Mouse (Mus musculus) midbrain, embryonic 10.5 days (tissue): ENCODE measurements around the gene Gm20509. TPM values are rescaled to one million over a fixed set of nuclear protein-coding genes. Genes with fewer than 3 reads are reported as not detected.
"Not testable (repeated sequence)": the region's sequence is repeated elsewhere in the genome, so short reads cannot be mapped to it uniquely, and the experiment has no call there.

Experiments
- DNase-seq: peaks from one replicate; pipeline ENCODE4 v3.0.0-alpha.2; 2017; ENCODE audit warnings: low spot score
- H3K27ac ChIP-seq: fragments of 300-500 bp; sonication (generic); replicated peaks from 2 replicates; pipeline ENCODE4 v1.5.1; 2016; ENCODE audit warnings: mild to moderate bottlenecking
- H3K27me3 ChIP-seq: fragments of 300-500 bp; sonication (generic); 2 replicates; pipeline ENCODE4 v1.6.1; 2016; ENCODE audit warnings: low read depth, mild to moderate bottlenecking; ENCODE audit not compliant: poor library complexity, severe bottlenecking
- H3K36me3 ChIP-seq: fragments of 300-500 bp; sonication (generic); 2 replicates; pipeline ENCODE4 v1.6.1; 2016; ENCODE audit warnings: mild to moderate bottlenecking, moderate library complexity
- H3K4me1 ChIP-seq: fragments of 300-500 bp; sonication (generic); 2 replicates; pipeline ENCODE4 v1.6.1; 2016
- H3K4me3 ChIP-seq: fragments of 300-500 bp; sonication (generic); 2 replicates; pipeline ENCODE4 v1.5.1; 2016; ENCODE audit warnings: mild to moderate bottlenecking, moderate library complexity
- H3K9me3 ChIP-seq: fragments of 300-500 bp; sonication (generic); replicated peaks from 2 replicates; pipeline ENCODE4 v1.6.1; 2016; ENCODE audit warnings: mild to moderate bottlenecking
- WGBS: fragments of 180-500 bp; shearing (Covaris S2); methylation state at CpG from one replicate; pipeline ENCODE4 v1.1.7; 2016; 5-methylcytosine and 5-hydroxymethylcytosine counted together
- polyA plus RNA-seq: library from polyadenylated mRNA; unstranded; fragments of >200 nt; fragmentation: Nextera tagmentation; extraction: Ambion mirVana; gene quantifications from 2 replicates; pipeline ENCODE4 v1.2.1, GENCODE M21; 2016

The Gm20509 gene
- polyA plus RNA-seq, 1 experiment from 2014 or later: not detected

DNA sequence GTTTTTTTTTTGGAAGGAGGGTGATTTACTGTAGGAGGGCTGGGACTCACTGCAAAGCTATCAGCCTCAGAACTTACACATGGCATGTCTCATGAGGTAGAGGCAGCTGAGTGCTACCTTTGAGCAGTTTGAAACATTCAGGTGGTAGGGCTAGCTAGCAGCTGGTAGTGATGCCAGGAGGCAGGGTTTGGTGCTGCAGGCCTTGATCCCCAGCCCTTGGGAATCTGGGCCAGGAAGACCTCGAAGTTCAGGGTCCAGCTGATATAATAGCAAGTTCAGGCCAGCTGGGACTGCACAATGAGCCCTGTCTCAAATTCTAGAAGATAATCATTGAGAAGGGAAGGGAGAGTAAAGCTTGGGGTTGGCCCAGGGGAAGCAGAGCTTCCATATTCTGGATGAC lies 2.9 kb downstream of the Gm20509 start:
- WGBS: 74% methylated on average over 1 of the region's 1 CpGs
- H3K27me3 ChIP-seq: peaks cover 54% of the 10 kb centered on the region

DNA sequence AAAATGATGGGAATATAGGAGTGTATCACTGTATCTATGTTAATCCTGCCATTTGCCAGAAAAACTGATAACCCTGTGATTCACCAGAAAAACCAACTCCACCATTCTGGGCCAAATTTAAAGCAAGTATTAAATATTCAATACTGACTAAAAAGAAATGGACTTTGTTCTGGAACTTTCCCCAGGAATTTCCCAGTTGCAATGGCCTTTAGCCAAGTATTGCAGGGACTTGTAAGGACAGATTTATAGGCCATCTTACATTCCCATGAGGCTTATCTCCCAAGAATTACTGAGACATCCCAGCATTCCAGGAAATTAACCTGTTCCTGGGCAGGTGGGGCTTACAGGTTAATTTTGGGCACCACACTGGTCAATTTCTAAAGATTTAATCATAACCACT lies 3.5 kb downstream of the Gm20509 start:
- peaks cover 54% of the 10 kb centered on the region for H3K27me3 ChIP-seq
- no peak overlapping the region for H3K4me3 ChIP-seq
- DNase-seq: no peak
- peaks cover 10% of the 10 kb centered on the region for H3K4me1 ChIP-seq
- H3K9me3 ChIP-seq: no peaks in the 10 kb centered on the region
- no peak overlapping the region for H3K27ac ChIP-seq
- H3K36me3 ChIP-seq: no peaks in the 10 kb centered on the region

More for the DNA sequence above, 2.9 kb downstream of the Gm20509 start:
- peaks cover 10% of the 10 kb centered on the region for H3K4me1 ChIP-seq
- H3K9me3 ChIP-seq: no peaks in the 10 kb centered on the region
- H3K27ac ChIP-seq: no peak overlapping the region
- no peak for DNase-seq
- H3K36me3 ChIP-seq: no peaks in the 10 kb centered on the region
- no peak overlapping the region for H3K4me3 ChIP-seq

DNA sequence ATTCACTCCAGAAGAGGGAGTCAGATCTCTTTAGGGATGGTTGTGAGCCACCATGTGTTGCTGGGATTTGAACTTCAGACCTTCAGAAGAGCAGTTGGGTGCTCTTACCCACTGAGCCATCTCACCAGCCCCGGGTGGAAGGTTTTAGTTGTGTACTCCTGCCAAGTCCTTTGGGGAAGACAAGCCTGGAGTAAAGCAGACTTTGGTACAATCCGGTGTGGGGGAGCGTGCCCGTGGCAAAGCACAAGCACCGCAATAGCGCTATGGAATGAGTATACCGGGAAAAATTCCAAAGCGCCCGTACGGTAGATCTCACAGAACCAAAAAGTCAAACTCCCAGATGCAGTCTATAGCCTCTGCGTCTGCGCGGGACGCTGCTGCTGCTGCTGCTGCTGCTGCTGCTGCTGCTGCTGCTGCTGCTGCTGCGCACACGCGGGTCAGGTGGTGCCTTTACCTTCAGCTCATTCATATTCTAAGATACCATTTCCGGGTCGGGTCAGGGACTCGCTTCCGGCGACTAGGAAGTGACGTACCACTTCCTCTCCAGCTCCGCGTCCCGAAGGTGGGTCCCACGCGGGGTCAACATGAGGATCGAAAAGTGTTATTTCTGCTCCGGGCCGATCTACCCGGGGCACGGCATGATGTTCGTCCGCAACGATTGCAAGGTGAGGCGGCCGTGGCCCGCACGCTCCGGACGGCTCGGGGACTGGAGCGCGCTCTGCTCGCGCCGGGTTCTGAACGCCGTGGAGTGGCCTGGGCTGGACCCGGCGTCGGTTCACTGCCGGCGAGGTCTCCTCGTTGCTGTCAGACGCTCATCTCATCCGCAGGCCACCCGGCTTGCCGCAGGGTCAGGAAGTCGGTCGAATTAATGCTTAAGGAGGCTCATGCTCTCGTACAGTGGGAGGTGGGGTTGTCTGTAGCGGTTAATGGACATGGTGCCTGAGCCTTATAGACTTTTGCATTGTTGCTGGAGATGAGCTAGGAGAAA lies 10.9 kb downstream of the Gm20509 start, which contains the start of gene Rsl24d1:
Rsl24d1 (plus strand) TSS at position 508 of the 988 bp plus-strand sequence.
- Histone ChIP-seq H3K36me3 (peaks cover 32% of the 10 kb centered on the region), H3K4me3 (peak within 1 kb of the TSS; percentile 87), H3K27me3 (no peaks in the 10 kb centered on the region), H3K27ac (peak within 1 kb of the TSS; percentile 86), H3K4me1 (peaks cover 16% of the 10 kb centered on the region), H3K9me3 (no peaks in the 10 kb centered on the region)
- WGBS: under 1% methylated on average over 64 of the region's 64 CpGs
- DNase-seq: peak; percentile 87

DNA sequence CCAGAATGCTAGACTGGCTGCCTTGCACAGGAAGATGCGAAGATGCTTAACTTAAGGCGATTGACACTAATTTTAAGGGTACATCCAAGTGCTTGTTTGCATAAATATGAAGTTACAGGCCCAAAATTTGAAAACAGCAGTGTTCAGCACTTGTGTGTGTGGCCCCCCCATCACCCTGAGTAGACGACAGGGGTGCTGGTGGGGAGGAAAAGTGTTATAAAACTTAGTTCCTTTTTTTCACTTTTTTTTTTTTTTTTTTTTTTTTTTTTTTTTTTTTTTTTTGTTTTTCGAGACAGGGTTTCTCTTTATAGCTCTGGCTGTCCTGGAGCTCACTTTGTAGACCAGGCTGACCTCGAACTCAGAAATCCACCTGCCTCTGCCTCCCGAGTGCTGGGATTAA lies 14.4 kb downstream of the Gm20509 start:
- 89% methylated on average over 5 of the region's 6 CpGs for WGBS
- not testable (repeated sequence) for DNase-seq, H3K27ac ChIP-seq, H3K9me3 ChIP-seq, H3K4me3 ChIP-seq, H3K27me3 ChIP-seq
- H3K4me1 ChIP-seq: peaks cover 16% of the 10 kb centered on the region
- peaks cover 67% of the 10 kb centered on the region for H3K36me3 ChIP-seq

DNA sequence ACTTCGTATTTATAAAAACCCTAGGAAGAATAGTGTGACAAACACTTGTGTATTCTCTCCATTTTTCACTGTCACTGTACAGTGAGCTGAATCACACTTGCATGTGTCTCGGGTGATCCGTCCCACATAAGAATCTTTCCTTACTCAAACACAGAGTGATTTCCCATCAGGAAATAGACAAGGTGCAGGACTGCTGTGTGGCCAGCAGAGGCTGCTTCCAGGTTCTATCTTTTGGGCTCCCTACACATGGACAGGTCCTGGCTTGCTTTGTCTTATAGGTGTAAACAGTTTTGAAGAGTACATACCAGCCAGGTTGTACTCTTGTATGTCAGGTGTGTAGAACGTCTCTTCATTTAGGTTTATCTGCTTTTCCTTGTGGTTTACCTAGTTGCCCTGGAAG lies 15.7 kb downstream of the Gm20509 start:
- Histone ChIP-seq H3K9me3 (no peaks in the 10 kb centered on the region), H3K36me3 (peaks cover 80% of the 10 kb centered on the region), H3K4me3 (no peak overlapping the region), H3K4me1 (peaks cover 9% of the 10 kb centered on the region), H3K27me3 (no peaks in the 10 kb centered on the region), H3K27ac (no peak overlapping the region)
- DNase-seq: no peak
- 93% methylated on average over 4 of the region's 4 CpGs for WGBS

DNA sequence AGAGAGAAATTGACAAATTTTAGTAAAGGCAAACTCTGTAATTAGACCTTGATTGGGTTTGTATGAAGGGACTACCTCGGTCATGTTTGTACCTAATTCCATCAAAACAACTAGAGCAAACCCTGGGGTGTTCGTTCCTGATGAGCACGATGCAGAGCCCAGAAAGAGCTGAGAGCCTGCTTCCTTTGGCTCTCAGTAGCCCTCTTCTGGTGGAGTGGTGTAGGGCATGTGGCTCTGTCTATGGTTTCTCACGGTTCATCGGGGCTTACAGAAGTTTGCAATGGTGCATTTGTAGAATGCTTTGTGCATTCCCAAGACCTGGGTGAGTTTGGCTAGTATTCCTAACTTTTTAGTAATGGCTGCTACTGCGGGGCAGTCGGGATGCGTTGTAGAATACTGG lies 19.5 kb downstream of the Gm20509 start:
- H3K36me3 ChIP-seq: peaks cover 98% of the 10 kb centered on the region
- no peak for DNase-seq
- 81% methylated on average over 8 of the region's 8 CpGs for WGBS
- no peaks in the 10 kb centered on the region for H3K9me3 ChIP-seq
- no peak overlapping the region for H3K27ac ChIP-seq
- H3K27me3 ChIP-seq: no peaks in the 10 kb centered on the region
- H3K4me1 ChIP-seq: no peaks in the 10 kb centered on the region
- no peak overlapping the region for H3K4me3 ChIP-seq

DNA sequence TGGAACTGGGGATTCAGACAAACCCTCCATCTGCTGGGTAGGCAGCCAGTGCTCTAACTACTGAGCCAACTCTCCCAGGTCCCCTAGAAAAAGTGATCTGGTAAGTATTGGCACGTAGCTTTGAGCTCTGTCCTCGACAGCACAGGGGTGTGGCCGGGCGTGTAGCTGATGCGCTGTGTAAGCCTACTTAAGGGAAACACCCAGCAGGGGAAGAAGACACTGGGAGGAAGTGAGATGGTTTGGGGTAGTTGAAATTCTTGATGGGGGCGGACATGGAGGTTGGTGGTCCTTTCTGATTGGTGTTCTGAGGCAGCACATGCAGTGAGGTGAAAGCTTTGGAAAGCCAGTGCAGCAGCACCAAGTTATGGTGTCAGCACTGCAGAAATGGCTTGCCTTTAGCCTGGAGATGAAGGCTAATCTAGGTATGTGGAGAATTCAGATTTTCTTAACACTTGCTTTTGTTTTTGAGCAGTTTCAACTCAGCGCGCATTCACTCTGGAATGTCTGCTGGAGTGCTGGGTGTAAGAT lies 22.8 kb downstream of the Gm20509 start:
- Histone ChIP-seq H3K4me1 (peaks cover 9% of the 10 kb centered on the region), H3K27me3 (no peaks in the 10 kb centered on the region), H3K4me3 (no peak overlapping the region), H3K9me3 (no peaks in the 10 kb centered on the region), H3K36me3 (peaks cover 100% of the 10 kb centered on the region), H3K27ac (no peak overlapping the region)
- WGBS: 93% methylated on average over 8 of the region's 8 CpGs
- no peak for DNase-seq

DNA sequence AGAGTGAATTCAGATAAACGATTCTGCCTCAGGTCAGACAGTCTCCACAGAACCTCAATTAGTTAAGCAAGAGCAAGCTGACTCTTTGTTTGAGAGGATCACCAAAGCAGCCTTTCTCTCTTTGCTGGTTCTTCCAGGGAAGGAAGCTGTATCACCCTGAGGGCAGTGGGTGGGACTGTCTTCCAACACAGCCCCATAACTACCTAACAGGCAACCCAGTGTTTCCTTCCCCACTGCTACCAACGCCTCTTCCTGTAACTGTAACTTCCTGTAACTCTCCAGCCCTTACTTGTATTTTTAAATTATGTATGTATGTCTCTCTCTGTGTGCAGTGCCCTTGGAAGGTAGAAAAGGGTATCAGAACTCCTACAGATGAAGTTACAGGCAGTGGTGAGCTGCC lies 25.2 kb downstream of the Gm20509 start:
- H3K4me1 ChIP-seq: peaks cover 9% of the 10 kb centered on the region
- H3K27me3 ChIP-seq: no peaks in the 10 kb centered on the region
- WGBS: 82% methylated on average over 2 of the region's 2 CpGs
- DNase-seq: no peak
- H3K27ac ChIP-seq: no peak overlapping the region
- H3K36me3 ChIP-seq: peaks cover 77% of the 10 kb centered on the region
- no peaks in the 10 kb centered on the region for H3K9me3 ChIP-seq
- no peak overlapping the region for H3K4me3 ChIP-seq

DNA sequence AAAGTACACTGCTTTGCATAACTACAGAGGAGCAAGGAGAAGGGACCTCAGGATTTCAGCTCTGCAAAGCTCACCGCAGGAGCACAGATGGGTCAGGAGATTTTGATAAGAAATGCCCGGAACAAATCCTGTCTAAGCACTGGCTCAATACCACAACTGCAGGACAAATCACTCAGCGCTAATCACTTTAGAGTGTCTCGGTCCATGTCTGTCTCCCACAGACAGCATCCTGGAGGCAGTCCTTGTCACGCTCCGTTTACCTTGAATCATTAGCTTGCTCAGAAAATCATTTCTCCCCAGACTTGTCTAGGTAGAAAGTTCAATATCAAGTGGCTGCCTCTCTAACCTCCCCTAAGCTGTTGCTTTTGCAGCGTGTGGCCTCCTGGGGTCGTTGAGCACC lies 27.6 kb downstream of the Gm20509 start:
- peaks cover 53% of the 10 kb centered on the region for H3K36me3 ChIP-seq
- H3K27ac ChIP-seq: no peak overlapping the region
- no peak overlapping the region for H3K4me3 ChIP-seq
- DNase-seq: no peak
- H3K27me3 ChIP-seq: no peaks in the 10 kb centered on the region
- no peaks in the 10 kb centered on the region for H3K9me3 ChIP-seq
- 71% methylated on average over 8 of the region's 8 CpGs for WGBS
- peaks cover 9% of the 10 kb centered on the region for H3K4me1 ChIP-seq

DNA sequence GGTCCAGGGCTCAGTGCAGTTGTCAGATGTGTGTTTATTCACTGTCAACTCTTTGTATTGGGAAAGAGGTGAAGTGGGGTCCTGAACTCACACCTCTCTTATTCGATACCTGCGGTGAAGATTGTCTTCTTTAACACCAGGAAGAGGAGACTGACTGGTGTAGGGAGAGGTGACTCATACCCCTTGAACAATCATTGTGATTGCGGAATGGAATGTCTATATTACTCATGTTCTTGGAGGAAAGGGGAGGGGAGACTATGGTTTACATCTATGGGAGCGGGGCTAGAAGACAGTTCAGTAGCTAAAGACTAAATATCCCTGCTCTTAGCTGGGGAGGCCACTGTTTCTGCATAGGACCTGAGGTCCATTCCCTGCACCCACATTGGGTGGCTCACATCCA lies 28.3 kb downstream of the Gm20509 start:
- Histone ChIP-seq H3K27ac (no peak overlapping the region), H3K4me1 (peaks cover 9% of the 10 kb centered on the region), H3K9me3 (no peaks in the 10 kb centered on the region), H3K36me3 (peaks cover 46% of the 10 kb centered on the region), H3K27me3 (no peaks in the 10 kb centered on the region), H3K4me3 (no peak overlapping the region)
- DNase-seq: no peak
- WGBS: 94% methylated on average over 4 of the region's 4 CpGs

DNA sequence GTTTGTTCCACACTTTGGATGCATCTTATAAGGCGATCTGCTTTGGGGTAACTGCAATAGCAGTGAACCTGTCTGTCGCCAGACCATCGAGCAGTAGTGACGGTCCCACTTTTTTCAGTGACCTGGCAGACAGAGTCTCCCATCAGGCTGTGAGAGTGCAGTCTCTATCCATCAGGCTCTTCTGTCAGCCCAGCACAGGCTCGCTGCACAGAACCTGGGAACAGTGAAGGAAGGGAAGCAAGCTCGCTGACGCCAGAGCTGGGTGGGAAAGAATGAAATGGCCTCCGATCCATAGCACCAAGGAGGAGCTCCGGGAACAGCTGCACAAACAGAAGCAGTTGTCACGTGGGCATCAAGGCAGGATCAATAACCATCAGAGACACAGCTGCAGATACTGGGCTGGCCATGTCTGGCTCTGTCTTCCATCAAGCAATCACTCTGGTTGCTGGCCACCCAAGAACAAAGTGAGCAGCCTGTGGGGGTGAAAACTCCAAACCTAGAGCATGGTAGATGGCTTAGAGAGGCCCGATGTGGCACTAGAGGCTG lies 35.1 kb downstream of the Gm20509 start:
- no peaks in the 10 kb centered on the region for H3K27me3 ChIP-seq
- no peaks in the 10 kb centered on the region for H3K9me3 ChIP-seq
- no peaks in the 10 kb centered on the region for H3K36me3 ChIP-seq
- DNase-seq: no peak
- 74% methylated on average over 11 of the region's 11 CpGs for WGBS
- H3K27ac ChIP-seq: no peak overlapping the region
- H3K4me3 ChIP-seq: no peak overlapping the region
- H3K4me1 ChIP-seq: no peaks in the 10 kb centered on the region

DNA sequence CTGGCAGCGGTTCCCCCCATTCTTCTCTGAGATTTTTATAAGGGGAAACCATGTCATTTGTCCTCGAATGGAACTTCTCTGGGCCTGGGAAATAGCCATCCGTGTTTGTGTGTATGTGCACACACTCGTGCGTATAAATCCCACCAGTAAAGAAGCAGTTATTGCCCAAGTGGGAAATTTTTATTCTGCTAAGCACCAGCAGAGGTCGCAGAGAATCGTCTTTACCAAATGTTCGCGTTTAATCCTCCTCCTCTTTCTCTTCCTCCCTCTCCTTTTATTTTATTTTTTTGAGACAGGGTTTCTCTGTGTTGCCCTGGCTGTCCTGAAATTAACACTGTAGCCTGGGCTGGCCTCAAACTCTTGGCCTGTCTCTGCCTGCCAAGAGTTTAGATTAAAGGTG lies 52.1 kb downstream of the Gm20509 start:
- no peak for DNase-seq
- H3K36me3 ChIP-seq: no peaks in the 10 kb centered on the region
- H3K27ac ChIP-seq: no peak overlapping the region
- H3K4me3 ChIP-seq: no peak overlapping the region
- 59% methylated on average over 9 of the region's 9 CpGs for WGBS
- no peaks in the 10 kb centered on the region for H3K4me1 ChIP-seq
- H3K9me3 ChIP-seq: no peaks in the 10 kb centered on the region
- H3K27me3 ChIP-seq: no peaks in the 10 kb centered on the region

DNA sequence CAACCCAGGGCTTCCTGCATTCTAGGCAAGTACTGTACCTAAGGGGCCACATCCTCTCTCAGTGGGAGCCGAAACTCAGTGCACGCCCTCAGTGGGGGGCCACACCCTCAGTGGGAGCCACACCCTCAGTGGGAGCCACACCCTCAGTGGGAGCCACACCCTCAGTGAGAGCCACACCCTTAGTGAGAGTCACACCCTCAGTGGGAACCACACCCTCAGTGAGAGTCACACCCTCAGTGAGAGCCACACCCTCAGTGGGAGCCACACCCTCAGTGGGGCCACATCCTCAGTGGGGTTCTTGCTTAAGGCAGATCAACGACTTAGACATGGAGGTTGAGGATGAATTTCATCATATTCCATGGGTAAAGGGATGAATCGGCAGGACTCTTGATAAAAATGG lies 55.7 kb downstream of the Gm20509 start:
- Histone ChIP-seq H3K27me3 (no peaks in the 10 kb centered on the region), H3K27ac (no peak overlapping the region), H3K36me3 (no peaks in the 10 kb centered on the region)

More for the DNA sequence above, 55.7 kb downstream of the Gm20509 start:
- H3K4me3 ChIP-seq: no peak overlapping the region
- no peaks in the 10 kb centered on the region for H3K4me1 ChIP-seq
- DNase-seq: no peak
- 85% methylated on average over 4 of the region's 4 CpGs for WGBS
- H3K9me3 ChIP-seq: no peaks in the 10 kb centered on the region
